In the genomic region with DNA sequence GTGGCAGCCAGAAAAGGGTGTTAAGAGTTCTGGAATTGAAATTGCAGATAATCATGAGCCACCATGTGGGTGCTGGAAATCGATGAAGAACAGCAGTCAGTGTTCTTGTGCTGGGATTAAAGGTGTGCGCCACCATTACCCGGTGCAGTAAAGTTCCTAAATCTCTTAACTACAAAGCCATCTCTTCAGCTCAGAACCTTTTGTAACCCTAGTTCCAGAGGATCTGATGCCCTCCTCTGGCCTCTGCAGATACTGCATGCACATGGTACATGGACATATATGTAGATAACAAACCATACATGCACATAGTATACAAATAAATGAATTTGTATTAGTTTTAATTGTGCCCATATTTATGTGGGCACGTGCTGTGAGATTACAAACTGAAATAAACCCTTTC, we compare ENCODE assay signal across 8 mouse cellular contexts. TPM values are rescaled to one million over a fixed set of nuclear protein-coding genes. Genes with fewer than 3 reads are reported as not detected.
DNase-seq lines count a peak whose midpoint lies in the region; ATAC-seq lines count a peak whose summit lies in the region.

No protein-coding gene starts in this region.

- intact Hi-C loops in gastrocnemius, postnatal 36 days (cut with DNase I), result no loop called here

- no peak for ATAC-seq in cerebellum, adult (ENCODE audit: insufficient number of reproducible peaks, low FRiP score, low TSS enrichment)

- peak; percentile 10 to 33 for DNase-seq in adrenal gland, postnatal 36 days
- no peak for DNase-seq in adrenal gland, adult 8-10 months
- peak; percentile 14 for DNase-seq in urinary bladder, postnatal 14 days (ENCODE audit: low spot score)
- no peak for DNase-seq in urinary bladder, postnatal 4 days (ENCODE audit: low spot score in 2 of 2)
- peak; percentile 69 for DNase-seq in lung, postnatal 36 days
- peak; percentile 78 for DNase-seq in thymus, postnatal 4 days
- DNase-seq in gastrocnemius, postnatal 36 days, result no peak

RNA-seq across cellular contexts. Expression of gene Crkl, which starts 8.5 kb away (rescaled TPM):
- total RNA-seq in adrenal gland, postnatal 36 days (2021), result 10 to 100 TPM; 30.4 to 38.1 TPM
- 10 to 100 TPM; 27.7 to 38.9 (median 36.1) TPM for total RNA-seq in adrenal gland, adult 8-10 months (2022)
- total RNA-seq in gastrocnemius, postnatal 36 days (2021), result 10 to 100 TPM; 17.3 to 17.6 TPM

RNA-seq across cellular contexts. Expression of gene Aifm3, which starts 29.2 kb away (rescaled TPM):
- total RNA-seq in adrenal gland, postnatal 36 days (2021), result 1 to 10 TPM; 6.5 to 8.5 TPM
- total RNA-seq in adrenal gland, adult 8-10 months (2022), result 10 to 100 TPM in 3 of 4 experiments, 1 to 10 TPM in 1; 7.9 to 47.0 (median 29.0) TPM
- total RNA-seq in gastrocnemius, postnatal 36 days (2021), result under 1 TPM in 1 of 2 experiments, not detected in 1; 0.20 TPM

RNA-seq across cellular contexts. Expression of gene Lztr1, which starts 48.2 kb away (rescaled TPM):
- 10 to 100 TPM; 56.1 to 59.9 TPM for total RNA-seq in adrenal gland, postnatal 36 days (2021)
- total RNA-seq in adrenal gland, adult 8-10 months (2022), result 100 to 1,000 TPM in 2 of 4 experiments, 10 to 100 TPM in 2; 64.4 to 118 (median 88.8) TPM
- 10 to 100 TPM; 18.8 to 23.2 TPM for total RNA-seq in gastrocnemius, postnatal 36 days (2021)

RNA-seq across cellular contexts. Expression of gene Pi4ka, which starts 54.1 kb away (rescaled TPM):
- total RNA-seq in adrenal gland, postnatal 36 days (2021), result 10 to 100 TPM; 90.6 to 97.2 TPM
- 100 to 1,000 TPM in 2 of 4 experiments, 10 to 100 TPM in 2; 86.3 to 111 (median 102) TPM for total RNA-seq in adrenal gland, adult 8-10 months (2022)
- 10 to 100 TPM; 16.7 to 18.2 TPM for total RNA-seq in gastrocnemius, postnatal 36 days (2021)

RNA-seq across cellular contexts. Expression of gene Snap29, which starts 54.5 kb away (rescaled TPM):
- total RNA-seq in adrenal gland, postnatal 36 days (2021), result 10 to 100 TPM; 27.3 to 30.2 TPM
- total RNA-seq in adrenal gland, adult 8-10 months (2022), result 10 to 100 TPM; 26.7 to 32.4 (median 29.4) TPM
- 10 to 100 TPM; 14.2 to 15.6 TPM for total RNA-seq in gastrocnemius, postnatal 36 days (2021)

Comparison
In these comparisons a context has a peak if more than half of its experiments do, and no peak if none do; other contexts are left out.
1. DNase-seq: peak in adrenal gland, postnatal 36 days (2 of 2), urinary bladder, postnatal 14 days (single experiment), lung, postnatal 36 days (single experiment) and thymus, postnatal 4 days (single experiment); none in adrenal gland, adult 8-10 months (single experiment), urinary bladder, postnatal 4 days (0 of 2) and gastrocnemius, postnatal 36 days (0 of 2).
2. RNA of gene Aifm3, which starts 29.2 kb away (total RNA-seq): 7.9 to 47.0 TPM in adrenal gland, adult 8-10 months and 6.5 to 8.5 TPM in adrenal gland, postnatal 36 days; 0.20 TPM in gastrocnemius, postnatal 36 days; every median in the first group is over 4 times any median in the second.